18 mouse cellular contexts compared by ENCODE assay signal in genomic region chr3:116618855-116619254, GRCm38 (mm10).
"Had no signal": no experiment of that assay in that cellular context is flagged by ENCODE, and none has a peak within 500 bp of the region (broad histone marks: within the 10 kb centered on the region; RNA-seq: fewer than 3 reads in every experiment).

No protein-coding gene starts in this region.

- H3K9ac ChIP-seq: liver, embryonic 13.5 days; neural tube, embryonic 12.5 days; neural tube, embryonic 15.5 days had no signal

- H3K9me3 ChIP-seq: liver, embryonic 13.5 days; midbrain, embryonic 10.5 days; neural tube, embryonic 12.5 days; neural tube, embryonic 15.5 days had no signal

- DNase-seq: kidney, adult 2 months; kidney, postnatal 25 days; liver, embryonic 13.5 days; lung, adult 2 months; lung, postnatal 14 days; lung, postnatal 4 days; midbrain, embryonic 14.5 days; right cerebral cortex, adult 18-20 months; right cerebral cortex, postnatal 14 days; right cerebral cortex, postnatal 4 days; thymus, adult 2 months; thymus, postnatal 14 days; thymus, postnatal 4 days had no signal

- H3K27me3 ChIP-seq: liver, embryonic 13.5 days; neural tube, embryonic 12.5 days; neural tube, embryonic 15.5 days had no signal

- H3K4me3 ChIP-seq: liver, embryonic 13.5 days; midbrain, embryonic 10.5 days; neural tube, embryonic 12.5 days; neural tube, embryonic 15.5 days had no signal

- H3K27ac ChIP-seq: kidney, postnatal 0 days; liver, embryonic 13.5 days; midbrain, embryonic 10.5 days; neural tube, embryonic 12.5 days; neural tube, embryonic 15.5 days; stomach, postnatal 0 days had no signal

- H3K4me1 ChIP-seq: midbrain, embryonic 10.5 days; neural tube, embryonic 12.5 days; neural tube, embryonic 15.5 days had no signal
